Mouse (Mus musculus) brown adipose tissue, adult 24 weeks (tissue): ENCODE measurements around the gene Chl1. TPM values are rescaled to one million over a fixed set of nuclear protein-coding genes. Genes with fewer than 3 reads are reported as not detected.

Experiments used
- H3K27ac ChIP-seq: fragments of 200-500 bp; replicated peaks from 2 replicates; pipeline ENCODE4 v1.5.1; 2012; ENCODE audit warnings: low read depth, mild to moderate bottlenecking, low read length
- H3K4me1 ChIP-seq: fragments of 200-500 bp; 2 replicates; pipeline ENCODE4 v1.6.1; 2012; ENCODE audit warnings: low read length, mixed read lengths; ENCODE audit not compliant: control insufficient read depth, insufficient read depth, insufficient read length
- H3K4me3 ChIP-seq: fragments of 200-500 bp; 2 replicates; pipeline ENCODE4 v1.5.1; 2012; ENCODE audit warnings: low read depth, mild to moderate bottlenecking, low read length, moderate library complexity; ENCODE audit not compliant: insufficient read depth
- polyA plus RNA-seq: library from polyadenylated mRNA; stranded (reverse); fragments of >200 nt; gene quantifications from 2 replicates; pipeline ENCODE4 v1.2.4, GENCODE M21; 2012; ENCODE audit not compliant: missing spikeins, insufficient read depth, insufficient read length

Gene Chl1
- polyA plus RNA-seq, 1 experiment = 0.48 TPM

DNA sequence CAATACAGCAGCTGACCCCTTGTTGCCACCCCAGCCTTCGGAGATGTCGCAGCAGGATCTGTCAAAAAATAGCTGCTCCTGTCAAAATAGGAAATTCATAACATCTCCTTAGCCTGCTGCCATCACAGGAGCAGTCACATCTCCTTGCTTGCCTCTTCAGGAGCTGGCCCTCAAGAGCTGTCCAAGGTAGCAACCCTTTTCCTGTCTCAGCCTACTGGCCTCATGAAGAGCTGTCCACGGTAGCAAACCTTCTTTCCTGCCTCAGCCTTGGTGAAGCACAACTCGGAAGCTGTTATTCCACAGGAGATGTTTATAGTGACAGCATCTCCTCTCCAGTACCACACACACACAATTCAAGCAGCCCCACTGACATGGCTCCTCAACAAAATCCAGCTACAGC is 243.5 kb downstream of the Chl1 start:
- Histone ChIP-seq H3K4me1 (no peaks in the 10 kb centered on the region), H3K27ac (no peak overlapping the region), H3K4me3 (no peak overlapping the region)

- Histone ChIP-seq H3K4me1 (no peaks in the 10 kb centered on the region), H3K4me3 (no peak overlapping the region), H3K27ac (no peak overlapping the region)
Observed at GRCm38 (mm10) chr6:103766830-103767229, 256.4 kb downstream of the Chl1 start.

DNA sequence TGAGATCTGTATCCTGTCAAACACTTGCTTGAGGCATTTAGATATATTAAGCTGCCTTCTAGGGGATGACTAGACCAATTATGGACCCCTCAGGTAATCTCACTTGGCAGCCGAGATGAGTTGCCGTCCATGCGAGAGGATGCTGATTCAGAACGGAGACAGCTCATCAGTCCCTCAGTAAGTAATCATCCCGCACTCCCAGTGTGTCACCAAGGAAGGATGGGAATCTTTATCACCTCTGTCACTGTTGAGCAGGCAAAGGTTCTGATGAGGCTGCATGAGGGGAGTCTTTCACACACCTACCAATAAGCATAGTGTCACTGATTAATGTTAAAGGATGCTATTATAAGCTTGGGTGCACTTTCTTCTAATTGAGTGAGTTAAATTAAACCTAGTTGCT is 270.7 kb downstream of the Chl1 start:
- Histone ChIP-seq H3K4me3 (no peak overlapping the region), H3K27ac (no peak overlapping the region), H3K4me1 (no peaks in the 10 kb centered on the region)

- H3K4me3 ChIP-seq = no peak overlapping the region
- no peaks in the 10 kb centered on the region for H3K4me1 ChIP-seq
- H3K27ac ChIP-seq = no peak overlapping the region
Observed at GRCm38 (mm10) chr6:103791077-103791632, 280.8 kb downstream of the Chl1 start.

DNA sequence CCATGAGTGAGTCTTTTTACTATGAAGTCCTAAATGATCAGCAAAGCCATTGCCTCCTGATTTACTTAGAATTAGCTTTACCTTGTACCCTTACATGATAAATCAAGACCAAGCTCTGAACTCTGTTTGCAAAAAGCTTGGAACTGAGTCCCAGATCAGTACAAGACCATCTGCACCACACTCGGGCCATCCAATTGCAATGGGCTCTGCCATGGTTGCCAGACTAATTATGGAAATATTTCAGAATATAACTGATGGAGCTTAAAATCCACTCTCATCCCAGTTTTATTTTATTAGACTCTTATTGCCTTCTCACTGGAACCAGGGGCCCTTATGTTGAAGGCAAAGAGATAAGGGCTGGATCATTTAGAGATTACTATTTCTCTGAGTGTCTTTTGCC is 284.9 kb downstream of the Chl1 start:
- Histone ChIP-seq H3K4me3 (no peak overlapping the region), H3K27ac (no peak overlapping the region), H3K4me1 (no peaks in the 10 kb centered on the region)
